Mouse (Mus musculus): ENCODE measurements around the gene Necap1. TPM values are rescaled to one million over a fixed set of nuclear protein-coding genes. Genes with fewer than 3 reads are reported as not detected.

The Necap1 gene
- polyA plus RNA-seq, 1 experiment from 2014 or later = 67.0 TPM

- WGBS = 78% methylated on average over 6 of the region's 6 CpGs
- no peak for ATAC-seq (ENCODE audit: low FRiP score)
- Histone ChIP-seq H3K36me3 (replicated peaks) (no peaks in the 10 kb centered on the region), H3K9ac (no peak overlapping the region), H3K9me3 (peaks cover 14% of the 10 kb centered on the region), H3K4me1 (no peaks in the 10 kb centered on the region), H3K27ac (no peak overlapping the region), H3K4me2 (no peak overlapping the region), H3K27me3 (no peaks in the 10 kb centered on the region), H3K4me3 (replicated peaks) (no peak overlapping the region)
Measured at GRCm38 (mm10) chr6:122862434-122862833, 11.8 kb upstream of the Necap1 start.

- Histone ChIP-seq H3K4me3 (replicated peaks) (no peak overlapping the region), H3K9ac (no peak overlapping the region), H3K36me3 (replicated peaks) (no peaks in the 10 kb centered on the region), H3K27ac (no peak overlapping the region), H3K27me3 (no peaks in the 10 kb centered on the region), H3K4me2 (no peak overlapping the region), H3K9me3 (peaks cover 14% of the 10 kb centered on the region), H3K4me1 (no peaks in the 10 kb centered on the region)
- WGBS = 86% methylated on average over 1 of the region's 1 CpGs
- no peak for ATAC-seq (ENCODE audit: low FRiP score)
Measured at GRCm38 (mm10) chr6:122862871-122863270, 11.4 kb upstream of the Necap1 start.

DNA sequence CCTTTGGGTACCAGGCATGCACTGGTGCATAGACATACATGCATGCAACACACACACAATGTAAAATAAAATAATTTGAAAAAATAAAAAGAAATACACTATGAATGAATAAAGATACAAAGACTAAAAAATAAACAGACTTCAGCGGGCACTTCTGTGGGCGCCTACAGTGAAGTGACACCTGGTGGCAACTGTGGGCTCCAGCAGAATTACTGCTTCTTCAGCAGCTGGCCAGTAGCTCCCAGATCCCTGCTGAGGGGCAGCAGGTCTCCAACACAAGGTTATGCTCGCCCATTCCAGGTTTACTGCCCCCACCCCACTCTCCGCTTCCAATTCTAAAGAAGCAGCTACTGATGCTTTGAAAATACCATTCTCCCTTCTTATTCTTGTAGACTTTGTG lies 6.4 kb upstream of the Necap1 start:
- Histone ChIP-seq H3K4me3 (replicated peaks) (no peak overlapping the region), H3K9me3 (0 out of 2 replicates have a peak, but pooled peaks cover 1% of the 10 kb centered on the region), H3K27me3 (0 out of 2 replicates have a peak, but pooled peaks cover 8% of the 10 kb centered on the region), H3K4me1 (no peaks in the 10 kb centered on the region), H3K4me2 (no peak overlapping the region), H3K36me3 (replicated peaks) (no peaks in the 10 kb centered on the region), H3K9ac (no peak overlapping the region), H3K27ac (no peak overlapping the region)
- no peak for ATAC-seq (ENCODE audit: low FRiP score)
- 78% methylated on average over 4 of the region's 4 CpGs for WGBS

- Histone ChIP-seq H3K27ac (no peak overlapping the region), H3K4me3 (replicated peaks) (no peak overlapping the region), H3K27me3 (0 out of 2 replicates have a peak, but pooled peaks cover 8% of the 10 kb centered on the region), H3K36me3 (replicated peaks) (no peaks in the 10 kb centered on the region), H3K4me2 (no peak overlapping the region), H3K4me1 (no peaks in the 10 kb centered on the region), H3K9ac (no peak overlapping the region), H3K9me3 (no peaks in the 10 kb centered on the region)
- no peak for ATAC-seq (ENCODE audit: low FRiP score)
- WGBS = 88% methylated on average over 11 of the region's 11 CpGs
Measured at GRCm38 (mm10) chr6:122869846-122870245, 4.4 kb upstream of the Necap1 start.

GRCm38 (mm10) chr6:122872800-122873199 lies 1.5 kb upstream of the Necap1 start:
- 0 out of 2 replicates have a peak, but pooled peaks cover 8% of the 10 kb centered on the region for H3K27me3 ChIP-seq
- H3K27ac ChIP-seq = no peak overlapping the region
- no peak for ATAC-seq (ENCODE audit: low FRiP score)
- no peak overlapping the region for H3K9ac ChIP-seq
- no peak overlapping the region for H3K4me2 ChIP-seq
- no peaks in the 10 kb centered on the region for H3K9me3 ChIP-seq
- 96% methylated on average over 5 of the region's 5 CpGs for WGBS
- H3K4me1 ChIP-seq = peaks cover 12% of the 10 kb centered on the region
- no peak overlapping the region for H3K4me3 ChIP-seq (replicated peaks)
- H3K36me3 ChIP-seq (replicated peaks) = 0 out of 2 replicates have a peak, but pooled peaks cover 4% of the 10 kb centered on the region

- 1% methylated on average over 31 of the region's 31 CpGs for WGBS
- H3K36me3 ChIP-seq (replicated peaks) = peaks cover 12% of the 10 kb centered on the region; the same call in 1 of the 2 replicates
- H3K4me1 ChIP-seq = peaks cover 12% of the 10 kb centered on the region
- H3K4me3 ChIP-seq (replicated peaks) = peak overlapping the region; percentile 81
- H3K4me2 ChIP-seq = peak overlapping the region; percentile 59
- H3K27me3 ChIP-seq = 0 out of 2 replicates have a peak, but pooled peaks cover 7% of the 10 kb centered on the region
- H3K9me3 ChIP-seq = no peaks in the 10 kb centered on the region
- H3K9ac ChIP-seq = peak overlapping the region; percentile 81
- H3K27ac ChIP-seq = peak overlapping the region; percentile 86
- peak; percentile 80 for ATAC-seq (ENCODE audit: low FRiP score)
Measured at GRCm38 (mm10) chr6:122874720-122875389, 581 bp downstream of the Necap1 start.

DNA sequence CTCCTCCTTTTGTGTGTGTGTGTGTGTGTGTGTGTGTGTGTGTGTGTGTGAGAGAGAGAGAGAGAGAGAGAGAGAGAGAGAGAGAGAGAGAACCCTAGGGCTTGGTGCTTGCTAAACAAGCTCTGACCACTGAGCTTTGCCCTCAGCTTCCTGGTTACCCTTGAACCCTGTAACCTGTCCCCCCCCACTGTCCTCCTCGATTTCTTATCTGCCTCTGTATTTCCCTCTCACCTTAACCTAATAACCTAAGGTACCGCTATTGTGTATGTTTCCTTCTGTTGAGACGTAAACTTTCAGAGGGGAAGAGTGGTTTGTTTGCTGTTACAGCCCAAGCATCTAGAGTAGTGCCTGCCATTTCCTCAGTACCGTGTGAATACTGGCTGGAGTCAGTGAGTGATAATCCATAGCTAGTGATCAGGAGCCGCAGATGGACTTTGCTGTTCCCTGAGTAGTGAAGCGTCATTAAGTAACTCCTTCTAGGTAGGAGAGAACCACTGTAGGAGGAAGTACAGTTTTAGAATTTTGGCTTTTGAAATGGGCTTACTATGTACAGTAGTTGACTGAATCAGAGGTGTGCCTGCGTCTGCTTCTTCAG lies 5.0 kb downstream of the Necap1 start:
- no peak overlapping the region for H3K9ac ChIP-seq
- no peak for ATAC-seq (ENCODE audit: low FRiP score)
- no peaks in the 10 kb centered on the region for H3K27me3 ChIP-seq
- no peak overlapping the region for H3K4me2 ChIP-seq
- H3K4me3 ChIP-seq (replicated peaks) = no peak overlapping the region
- 96% methylated on average over 7 of the region's 7 CpGs for WGBS
- peaks cover 54% of the 10 kb centered on the region for H3K36me3 ChIP-seq (replicated peaks)
- no peak overlapping the region for H3K27ac ChIP-seq
- no peaks in the 10 kb centered on the region for H3K9me3 ChIP-seq
- peaks cover 12% of the 10 kb centered on the region for H3K4me1 ChIP-seq

DNA sequence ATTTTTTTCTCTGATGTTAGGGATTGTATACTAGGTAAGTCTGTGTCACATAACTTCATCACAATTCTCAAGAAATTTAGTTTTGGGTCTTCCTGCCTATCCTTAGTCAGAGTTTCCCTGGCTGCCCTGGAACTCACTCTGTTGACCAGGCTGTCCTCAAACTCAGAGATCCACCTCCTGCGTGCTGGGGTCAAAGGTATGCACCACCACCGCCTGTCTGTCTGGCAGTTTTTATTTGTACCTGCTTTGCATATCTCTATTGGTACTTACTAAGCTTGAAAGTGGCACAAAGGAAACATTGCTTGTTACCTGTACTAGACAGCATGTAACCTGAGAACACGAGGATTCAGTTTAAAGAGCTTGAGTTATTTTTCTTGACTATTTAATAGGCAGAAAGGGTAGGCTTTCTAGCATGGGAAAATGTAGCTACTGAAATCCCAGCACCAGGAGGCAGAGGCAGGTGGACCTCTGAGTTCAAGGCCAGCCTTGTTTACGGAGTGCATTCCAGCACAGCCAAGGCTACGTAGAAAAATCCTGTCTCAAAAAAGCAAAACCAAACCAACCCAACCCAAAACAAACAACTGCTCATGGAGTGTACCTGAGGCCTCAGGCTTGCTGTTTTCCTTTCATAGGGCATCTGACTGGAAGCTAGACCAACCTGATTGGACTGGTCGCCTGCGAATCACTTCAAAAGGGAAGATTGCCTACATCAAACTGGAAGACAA lies 5.7 kb downstream of the Necap1 start:
- H3K4me1 ChIP-seq = peaks cover 12% of the 10 kb centered on the region
- no peaks in the 10 kb centered on the region for H3K9me3 ChIP-seq
- H3K36me3 ChIP-seq (replicated peaks) = peaks cover 61% of the 10 kb centered on the region
- no peak overlapping the region for H3K4me2 ChIP-seq
- H3K27ac ChIP-seq = no peak overlapping the region
- 95% methylated on average over 7 of the region's 7 CpGs for WGBS
- H3K9ac ChIP-seq = no peak overlapping the region
- no peak overlapping the region for H3K4me3 ChIP-seq (replicated peaks)
- ATAC-seq (ENCODE audit: low FRiP score) = no peak
- no peaks in the 10 kb centered on the region for H3K27me3 ChIP-seq

GRCm38 (mm10) chr6:122881287-122881686 lies 7.0 kb downstream of the Necap1 start:
- 94% methylated on average over 12 of the region's 12 CpGs for WGBS

DNA sequence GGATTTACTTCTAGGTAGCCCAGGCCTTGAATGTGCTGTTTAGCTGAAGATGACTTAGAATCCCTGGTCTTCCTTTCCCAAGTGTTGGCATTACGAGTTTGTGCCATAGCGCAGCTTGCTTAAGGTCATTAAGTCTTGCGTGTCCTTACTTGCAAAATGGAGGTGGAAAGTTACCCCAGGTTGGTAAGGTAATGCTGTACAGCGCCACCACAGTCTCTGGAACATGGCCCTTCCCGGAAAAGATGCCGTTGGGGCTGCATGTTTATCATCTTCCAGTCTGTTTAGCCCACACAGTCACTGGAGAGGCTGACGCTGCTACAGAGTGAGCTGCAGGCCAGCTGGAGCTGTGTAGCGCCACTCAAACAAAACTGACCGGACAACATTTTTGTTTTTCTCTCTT lies 9.3 kb downstream of the Necap1 start:
- Histone ChIP-seq H3K27me3 (no peaks in the 10 kb centered on the region), H3K9ac (no peak overlapping the region), H3K27ac (no peak overlapping the region), H3K9me3 (no peaks in the 10 kb centered on the region), H3K4me3 (replicated peaks) (no peak overlapping the region), H3K36me3 (replicated peaks) (peaks cover 91% of the 10 kb centered on the region), H3K4me2 (no peak overlapping the region), H3K4me1 (no peaks in the 10 kb centered on the region)
- 94% methylated on average over 9 of the region's 9 CpGs for WGBS
- no peak for ATAC-seq (ENCODE audit: low FRiP score)

More at GRCm38 (mm10) chr6:122881287-122881686, 7.0 kb downstream of the Necap1 start:
- Histone ChIP-seq H3K4me3 (replicated peaks) (no peak overlapping the region), H3K27ac (no peak overlapping the region), H3K9ac (no peak overlapping the region), H3K9me3 (no peaks in the 10 kb centered on the region), H3K4me1 (no peaks in the 10 kb centered on the region), H3K36me3 (replicated peaks) (peaks cover 72% of the 10 kb centered on the region), H3K4me2 (no peak overlapping the region), H3K27me3 (no peaks in the 10 kb centered on the region)
- no peak for ATAC-seq (ENCODE audit: low FRiP score)

DNA sequence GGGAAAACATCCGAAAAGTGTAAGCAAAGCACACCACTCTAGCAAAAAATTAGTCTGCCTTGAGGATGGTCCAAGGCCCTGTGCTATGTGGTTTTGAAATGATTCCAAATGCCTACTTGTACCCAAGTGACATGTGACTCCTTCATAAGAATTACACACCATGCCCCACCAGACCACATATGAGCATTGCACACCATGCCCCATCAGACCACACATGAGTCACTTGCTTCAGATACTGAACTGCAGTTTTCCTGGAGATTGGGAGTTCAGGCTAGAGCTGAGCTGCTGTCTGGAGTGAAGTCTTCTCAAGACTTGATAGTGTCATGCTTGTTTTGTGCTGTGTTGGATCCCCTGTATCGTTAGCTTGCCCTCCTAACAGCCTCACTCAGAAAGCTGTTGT lies 15.3 kb downstream of the Necap1 start:
- H3K9ac ChIP-seq = no peak overlapping the region
- H3K9me3 ChIP-seq = no peaks in the 10 kb centered on the region
- WGBS = 93% methylated on average over 2 of the region's 2 CpGs
- no peak overlapping the region for H3K4me2 ChIP-seq
- no peak for ATAC-seq (ENCODE audit: low FRiP score)
- no peaks in the 10 kb centered on the region for H3K27me3 ChIP-seq
- no peak overlapping the region for H3K4me3 ChIP-seq (replicated peaks)
- H3K4me1 ChIP-seq = no peaks in the 10 kb centered on the region
- peaks cover 60% of the 10 kb centered on the region for H3K36me3 ChIP-seq (replicated peaks)
- no peak overlapping the region for H3K27ac ChIP-seq

- no peak overlapping the region for H3K4me2 ChIP-seq
- H3K9me3 ChIP-seq = no peaks in the 10 kb centered on the region
- no peak overlapping the region for H3K4me3 ChIP-seq (replicated peaks)
- no peak overlapping the region for H3K9ac ChIP-seq
- H3K4me1 ChIP-seq = no peaks in the 10 kb centered on the region
- 0 out of 2 replicates have a peak, but pooled peaks have one; percentile 39 for ATAC-seq (ENCODE audit: low FRiP score)
- no peak overlapping the region for H3K27ac ChIP-seq
- peaks cover 33% of the 10 kb centered on the region for H3K36me3 ChIP-seq (replicated peaks)
- H3K27me3 ChIP-seq = no peaks in the 10 kb centered on the region
- 8% methylated on average over 2 of the region's 2 CpGs for WGBS
Measured at GRCm38 (mm10) chr6:122892442-122893049, 18.3 kb downstream of the Necap1 start.
